Mouse (Mus musculus) stomach, postnatal 0 days (tissue): ENCODE results near the gene Dhtkd1. TPM values are rescaled to one million over a fixed set of nuclear protein-coding genes. Genes with fewer than 3 reads are reported as not detected.

ENCODE experiments used
- ATAC-seq: fragments of 200-750 bp; cut with Nextera tagmentation; 2 replicates; pipeline ENCODE4 v1.8.0; 2017; ENCODE audit not compliant: low FRiP score, low TSS enrichment
- DNase-seq: peaks from one replicate; pipeline ENCODE4 v3.0.0-alpha.2; 2016; ENCODE audit warnings: low spot score
- H3K27ac ChIP-seq: fragments of 300-500 bp; sonication (generic); replicated peaks from 2 replicates; pipeline ENCODE4 v1.5.1; 2014; ENCODE audit warnings: mild to moderate bottlenecking, control low read depth
- H3K27me3 ChIP-seq: fragments of 300-500 bp; sonication (generic); 2 replicates; pipeline ENCODE4 v1.6.1; 2014; ENCODE audit warnings: low read length; ENCODE audit not compliant: control insufficient read depth, insufficient read depth
- H3K36me3 ChIP-seq: fragments of 300-500 bp; sonication (generic); 2 replicates; pipeline ENCODE4 v1.6.1; 2014; ENCODE audit warnings: low read length, mixed read lengths; ENCODE audit not compliant: control insufficient read depth, insufficient read depth
- H3K4me1 ChIP-seq: fragments of 300-500 bp; sonication (generic); replicated peaks from 2 replicates; pipeline ENCODE4 v1.6.1; 2014; ENCODE audit warnings: antibody characterized with exemption; ENCODE audit not compliant: control insufficient read depth, insufficient read depth
- H3K4me2 ChIP-seq: fragments of 300-500 bp; sonication (generic); replicated peaks from 2 replicates; pipeline ENCODE4 v1.6.1; 2014; ENCODE audit warnings: low read depth, mild to moderate bottlenecking, control low read depth, moderate library complexity
- H3K4me3 ChIP-seq: fragments of 300-500 bp; sonication (generic); 2 replicates; pipeline ENCODE4 v1.5.1; 2014; ENCODE audit warnings: low read depth, low read length, control low read depth
- H3K9ac ChIP-seq: fragments of 300-500 bp; sonication (generic); 2 replicates; pipeline ENCODE4 v1.6.1; 2014; ENCODE audit warnings: mild to moderate bottlenecking, low read length, control low read depth, mixed read lengths
- H3K9me3 ChIP-seq: fragments of 300-500 bp; sonication (generic); 2 replicates; pipeline ENCODE4 v1.6.1; 2016; ENCODE audit warnings: low read length; ENCODE audit not compliant: control insufficient read depth
- CTCF ChIP-seq: IDR thresholded peaks from 2 replicates; pipeline ENCODE4 v1.5.1; 2016; ENCODE audit warnings: antibody characterized with exemption, low read depth, mild to moderate bottlenecking, moderate library complexity
- EP300 ChIP-seq: optimal IDR thresholded peaks from 2 replicates; pipeline ENCODE3; 2016; ENCODE audit warnings: antibody characterized with exemption
- WGBS: fragments of 180-500 bp; shearing (Covaris S2); extraction: QIAGEN DNeasy Blood & Tissue Kit; methylation state at CpG from one replicate; pipeline ENCODE4 v1.1.7; 2014; 5-methylcytosine and 5-hydroxymethylcytosine counted together
- polyA plus RNA-seq: library from polyadenylated mRNA; unstranded; fragments of >200 nt; fragmentation: Nextera tagmentation; extraction: Ambion mirVana; gene quantifications from 2 replicates; pipeline ENCODE4 v1.2.1, GENCODE M21; 2015

The Dhtkd1 gene
- polyA plus RNA-seq, 1 experiment from 2014 or later: 0.65 TPM

- no peaks in the 10 kb centered on the region for H3K9me3 ChIP-seq
- TF ChIP-seq EP300 (no peak), CTCF (no peak)
- WGBS: 69% methylated on average over 5 of the region's 5 CpGs
- DNase-seq: no peak
- no peak overlapping the region for H3K27ac ChIP-seq
- no peak overlapping the region for H3K4me2 ChIP-seq
- no peak overlapping the region for H3K4me3 ChIP-seq
- H3K36me3 ChIP-seq: no peaks in the 10 kb centered on the region
- no peaks in the 10 kb centered on the region for H3K27me3 ChIP-seq
- no peaks in the 10 kb centered on the region for H3K4me1 ChIP-seq
- ATAC-seq: no peak
- H3K9ac ChIP-seq: no peak overlapping the region
Measured at GRCm38 (mm10) chr2:5929793-5930192, 12.8 kb downstream of the Dhtkd1 start.

GRCm38 (mm10) chr2:5927481-5927880 lies 15.1 kb downstream of the Dhtkd1 start:
- Histone ChIP-seq H3K4me1 (no peaks in the 10 kb centered on the region), H3K4me3 (no peak overlapping the region), H3K27me3 (no peaks in the 10 kb centered on the region), H3K9ac (no peak overlapping the region), H3K9me3 (no peaks in the 10 kb centered on the region), H3K36me3 (no peaks in the 10 kb centered on the region), H3K27ac (no peak overlapping the region), H3K4me2 (no peak overlapping the region)
- DNase-seq (no peak), ATAC-seq (no peak)
- WGBS: 94% methylated on average over 5 of the region's 5 CpGs
- no peak for TF ChIP-seq CTCF
- TF ChIP-seq EP300: no peak

GRCm38 (mm10) chr2:5923786-5924185 lies 18.8 kb downstream of the Dhtkd1 start:
- H3K9ac ChIP-seq: no peak overlapping the region
- TF ChIP-seq EP300 (no peak), CTCF (no peak)
- H3K4me1 ChIP-seq: no peaks in the 10 kb centered on the region
- DNase-seq (no peak), ATAC-seq (no peak)
- 78% methylated on average over 9 of the region's 9 CpGs for WGBS
- no peak overlapping the region for H3K27ac ChIP-seq
- H3K4me2 ChIP-seq: no peak overlapping the region
- no peaks in the 10 kb centered on the region for H3K9me3 ChIP-seq
- no peaks in the 10 kb centered on the region for H3K36me3 ChIP-seq
- no peak overlapping the region for H3K4me3 ChIP-seq
- H3K27me3 ChIP-seq: no peaks in the 10 kb centered on the region

- 94% methylated on average over 6 of the region's 6 CpGs for WGBS
- no peak overlapping the region for H3K4me3 ChIP-seq
- no peak overlapping the region for H3K4me2 ChIP-seq
- no peaks in the 10 kb centered on the region for H3K27me3 ChIP-seq
- H3K36me3 ChIP-seq: no peaks in the 10 kb centered on the region
- no peaks in the 10 kb centered on the region for H3K9me3 ChIP-seq
- no peak overlapping the region for H3K9ac ChIP-seq
- DNase-seq: no peak
- no peaks in the 10 kb centered on the region for H3K4me1 ChIP-seq
- no peak overlapping the region for H3K27ac ChIP-seq
- TF ChIP-seq CTCF (no peak), EP300 (no peak)
- no peak for ATAC-seq
Measured at GRCm38 (mm10) chr2:5922823-5923222, 19.8 kb downstream of the Dhtkd1 start.

- no peak overlapping the region for H3K9ac ChIP-seq
- H3K36me3 ChIP-seq: no peaks in the 10 kb centered on the region
- 60% methylated on average over 16 of the region's 16 CpGs for WGBS
- no peaks in the 10 kb centered on the region for H3K4me1 ChIP-seq
- ATAC-seq (no peak), DNase-seq (no peak)
- TF ChIP-seq CTCF (no peak), EP300 (no peak)
- H3K27ac ChIP-seq: no peak overlapping the region
- H3K9me3 ChIP-seq: no peaks in the 10 kb centered on the region
- H3K4me3 ChIP-seq: no peak overlapping the region
- H3K4me2 ChIP-seq: no peak overlapping the region
- H3K27me3 ChIP-seq: no peaks in the 10 kb centered on the region
Measured at GRCm38 (mm10) chr2:5911282-5911965, 31.2 kb downstream of the Dhtkd1 start.

- TF ChIP-seq EP300: no peak
- TF ChIP-seq CTCF: peak; percentile 79
- no peaks in the 10 kb centered on the region for H3K4me1 ChIP-seq
- H3K9me3 ChIP-seq: no peaks in the 10 kb centered on the region
- H3K9ac ChIP-seq: no peak overlapping the region
- no peaks in the 10 kb centered on the region for H3K36me3 ChIP-seq
- H3K27ac ChIP-seq: no peak overlapping the region
- peak; percentile 51 for DNase-seq
- H3K4me2 ChIP-seq: no peak overlapping the region
- H3K27me3 ChIP-seq: no peaks in the 10 kb centered on the region
- H3K4me3 ChIP-seq: no peak overlapping the region
- WGBS: 54% methylated on average over 3 of the region's 3 CpGs
- ATAC-seq: no peak
Measured at GRCm38 (mm10) chr2:5906625-5907024, 36.0 kb downstream of the Dhtkd1 start.
